Comparison of ENCODE assay signal across 8 mouse cellular contexts in the genomic region with DNA sequence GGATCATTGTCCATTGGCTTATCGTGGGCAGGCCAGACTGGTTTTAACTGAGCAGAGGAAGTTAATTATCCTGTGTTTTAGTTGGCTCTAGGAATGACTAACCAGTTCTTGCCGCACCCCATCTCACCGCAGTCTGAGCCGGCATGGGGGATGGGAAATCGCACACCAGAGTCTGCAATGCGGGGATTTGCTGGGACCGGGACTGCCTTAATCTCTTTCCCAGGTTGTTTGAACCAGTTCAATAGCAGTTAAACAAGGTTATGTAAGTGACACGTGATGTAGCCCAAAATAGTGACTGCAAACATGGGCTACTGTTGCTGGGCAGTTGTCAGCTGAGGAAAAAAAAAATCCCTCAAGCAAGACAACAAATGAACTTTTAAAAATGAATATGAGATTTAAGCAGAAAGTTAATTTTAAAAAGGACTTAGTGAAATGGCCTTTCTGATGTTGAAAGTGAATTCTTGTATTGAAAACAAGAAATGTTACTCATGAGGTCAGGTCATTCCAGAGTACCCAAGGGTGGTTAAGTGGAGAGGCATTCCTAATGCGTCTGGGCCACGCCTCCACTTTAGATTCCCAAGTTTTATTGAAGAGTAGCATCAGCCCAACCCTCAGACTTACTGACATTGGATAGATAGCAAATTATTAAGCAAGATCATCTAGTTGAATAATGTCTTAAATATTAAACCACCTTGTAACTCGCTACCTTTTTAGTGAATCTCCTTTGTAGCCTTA.
DNase-seq lines count a peak whose midpoint lies in the region; ATAC-seq and TF ChIP-seq lines count a peak whose summit lies in the region.

No protein-coding gene starts in this region.

- no peak overlapping the region for H3K9ac ChIP-seq in heart, embryonic 12.5 days
- no peak overlapping the region for H3K9ac ChIP-seq in lung, postnatal 0 days (replicated peaks; ENCODE audit: low read depth)
- H3K9ac ChIP-seq in hindbrain, postnatal 0 days (replicated peaks; ENCODE audit: low read length) = no peak overlapping the region

- ATAC-seq in common myeloid progenitor, adult 5-6 weeks (replicated peaks; ENCODE audit: low read depth, poor library complexity, severe bottlenecking) = peak; percentile 54
- peak; percentile 79 for ATAC-seq in heart, embryonic 12.5 days (ENCODE audit: insufficient number of reproducible peaks, low FRiP score)
- peak; percentile 80 for ATAC-seq in lung, postnatal 0 days
- no peak for ATAC-seq in hindbrain, postnatal 0 days

- peak overlapping the region; percentile 23; the same call in 1 of the 2 replicates for H3K4me3 ChIP-seq in layer of hippocampus, adult 2 months
- H3K4me3 ChIP-seq in heart, embryonic 12.5 days = no peak overlapping the region
- no peak overlapping the region for H3K4me3 ChIP-seq in lung, postnatal 0 days (ENCODE audit: low read depth, low read length)
- H3K4me3 ChIP-seq in hindbrain, postnatal 0 days (ENCODE audit: low read length) = no peak overlapping the region

- TF ChIP-seq EP300 in lung, postnatal 0 days (IDR thresholded peaks at IDR 0.05) = peak; percentile 62; the same call in 1 of the 2 replicates

- TF ChIP-seq CTCF in layer of hippocampus, adult 2 months (conservative IDR thresholded peaks at IDR 0.05) = no peak
- TF ChIP-seq CTCF in lung, postnatal 0 days (IDR thresholded peaks at IDR 0.05) = no peak
- TF ChIP-seq CTCF in hindbrain, postnatal 0 days (IDR thresholded peaks at IDR 0.05; ENCODE audit: low read depth) = no peak

- 0 out of 2 replicates have a peak, but pooled peaks cover 5% of the 10 kb centered on the region for H3K9me3 ChIP-seq in heart, embryonic 12.5 days (replicated peaks)
- no peaks in the 10 kb centered on the region for H3K9me3 ChIP-seq in lung, postnatal 0 days (ENCODE audit: low read length)
- H3K9me3 ChIP-seq in hindbrain, postnatal 0 days (ENCODE audit: low read length) = no peaks in the 10 kb centered on the region

- WGBS in heart, embryonic 12.5 days = 28% methylated on average over 11 of the region's 11 CpGs
- 35% methylated on average over 11 of the region's 11 CpGs for WGBS in lung, postnatal 0 days
- 47% methylated on average over 11 of the region's 11 CpGs for WGBS in hindbrain, postnatal 0 days

- peaks cover 12% of the 10 kb centered on the region for H3K4me1 ChIP-seq in heart, embryonic 12.5 days (replicated peaks)
- no peaks in the 10 kb centered on the region for H3K4me1 ChIP-seq in lung, postnatal 0 days (ENCODE audit: insufficient read depth, low read depth, low read length)
- no peaks in the 10 kb centered on the region for H3K4me1 ChIP-seq in hindbrain, postnatal 0 days (ENCODE audit: insufficient read depth, low read length)

- H3K27me3 ChIP-seq in heart, embryonic 12.5 days (replicated peaks) = no peaks in the 10 kb centered on the region
- no peaks in the 10 kb centered on the region for H3K27me3 ChIP-seq in lung, postnatal 0 days (replicated peaks; ENCODE audit: insufficient read depth, low read length)
- no peaks in the 10 kb centered on the region for H3K27me3 ChIP-seq in hindbrain, postnatal 0 days (ENCODE audit: insufficient read depth, low read length)

- peak overlapping the region; percentile 50 for H3K4me2 ChIP-seq in heart, embryonic 12.5 days
- peak overlapping the region; percentile 25; the same call in 1 of the 2 replicates for H3K4me2 ChIP-seq in lung, postnatal 0 days (replicated peaks; ENCODE audit: low read depth, low read length)
- H3K4me2 ChIP-seq in hindbrain, postnatal 0 days (ENCODE audit: low read depth, low read length) = no peak overlapping the region

- peak in 1 of 2 experiments; percentile 42 for DNase-seq in layer of hippocampus, adult 2 months (ENCODE audit: low spot score in 2 of 2)
- DNase-seq in layer of hippocampus, postnatal 25 days (ENCODE audit: extremely low spot score in 1 of 2, low spot score in 1 of 2) = no peak
- peak; percentile 85 to 91 for DNase-seq in kidney, postnatal 36 days
- DNase-seq in lung, postnatal 0 days (ENCODE audit: low spot score) = peak; percentile 64
- peak; percentile 73 for DNase-seq in urinary bladder, postnatal 14 days (ENCODE audit: low spot score)
- no peak for DNase-seq in hindbrain, postnatal 0 days (ENCODE audit: low spot score)

- H3K36me3 ChIP-seq in heart, embryonic 12.5 days = no peaks in the 10 kb centered on the region
- H3K36me3 ChIP-seq in lung, postnatal 0 days (ENCODE audit: insufficient read depth, low read length) = no peaks in the 10 kb centered on the region
- no peaks in the 10 kb centered on the region for H3K36me3 ChIP-seq in hindbrain, postnatal 0 days (ENCODE audit: insufficient read depth, low read length)

- H3K27ac ChIP-seq in layer of hippocampus, adult 2 months = peak overlapping the region; percentile 64
- H3K27ac ChIP-seq in heart, embryonic 12.5 days (ENCODE audit: poor library complexity, severe bottlenecking) = peak overlapping the region; percentile 14; the same call in 1 of the 2 replicates
- 0 out of 2 replicates have a peak overlapping the region, but pooled peaks have one; percentile 32 for H3K27ac ChIP-seq in lung, postnatal 0 days (ENCODE audit: low read length)
- no peak overlapping the region for H3K27ac ChIP-seq in hindbrain, postnatal 0 days

Comparison
In these comparisons a context has a peak if more than half of its experiments do, and no peak if none do; other contexts are left out.
1. DNase-seq: peak in kidney, postnatal 36 days (2 of 2), lung, postnatal 0 days (single experiment) and urinary bladder, postnatal 14 days (single experiment); none in layer of hippocampus, postnatal 25 days (0 of 2) and hindbrain, postnatal 0 days (single experiment).